Mouse (Mus musculus) embryonic facial prominence, embryonic 11.5 days (tissue): ENCODE data around the gene Ptprf. TPM values are rescaled to one million over a fixed set of nuclear protein-coding genes. Genes with fewer than 3 reads are reported as not detected.

Experiments used
- ATAC-seq: fragments of 200-750 bp; cut with Nextera tagmentation; replicated peaks from 2 replicates; pipeline ENCODE4 v1.8.0; 2017; ENCODE audit warnings: low read depth; ENCODE audit not compliant: insufficient number of reproducible peaks, low FRiP score, low TSS enrichment
- DNase-seq: peaks from one replicate; pipeline ENCODE4 v3.0.0-alpha.2; 2015; ENCODE audit warnings: low spot score
- H3K27ac ChIP-seq: fragments of 300-500 bp; sonication (generic); replicated peaks from 2 replicates; pipeline ENCODE4 v1.5.1; 2014; ENCODE audit warnings: mild to moderate bottlenecking, low read depth, low read length, control low read depth
- H3K27me3 ChIP-seq: fragments of 300-500 bp; sonication (generic); 2 replicates; pipeline ENCODE4 v1.6.1; 2014; ENCODE audit warnings: mild to moderate bottlenecking, low read length, moderate library complexity, mixed read lengths; ENCODE audit not compliant: control insufficient read depth, insufficient read depth
- H3K36me3 ChIP-seq: fragments of 300-500 bp; sonication (generic); replicated peaks from 2 replicates; pipeline ENCODE4 v1.6.1; 2014; ENCODE audit warnings: low read depth, mild to moderate bottlenecking, low read length, moderate library complexity, mixed read lengths; ENCODE audit not compliant: control insufficient read depth, insufficient read depth
- H3K4me1 ChIP-seq: fragments of 300-500 bp; sonication (generic); 2 replicates; pipeline ENCODE4 v1.6.1; 2014; ENCODE audit warnings: low read length, mixed read lengths; ENCODE audit not compliant: control insufficient read depth, insufficient read depth
- H3K4me2 ChIP-seq: fragments of 300-500 bp; sonication (generic); 2 replicates; pipeline ENCODE4 v1.6.1; 2014; ENCODE audit warnings: low read depth, mild to moderate bottlenecking, control low read depth, low read length, moderate library complexity
- H3K4me3 ChIP-seq: fragments of 300-500 bp; sonication (generic); 2 replicates; pipeline ENCODE4 v1.5.1; 2014; ENCODE audit warnings: low read depth, low read length, control low read depth
- H3K9ac ChIP-seq: fragments of 300-500 bp; sonication (generic); replicated peaks from 2 replicates; pipeline ENCODE4 v1.6.1; 2014; ENCODE audit warnings: mild to moderate bottlenecking, control low read depth, low read length
- H3K9me3 ChIP-seq: fragments of 300-500 bp; sonication (generic); replicated peaks from 2 replicates; pipeline ENCODE4 v1.6.1; 2016; ENCODE audit warnings: mild to moderate bottlenecking, low read length, inconsistent platforms, mixed read lengths; ENCODE audit not compliant: control insufficient read depth
- whole genome bisulfite sequencing: fragments of 180-500 bp; shearing (Covaris S2); extraction: QIAGEN DNeasy Blood & Tissue Kit; methylation state at CpG from one replicate; pipeline ENCODE4 v1.1.7; 2014; 5-methylcytosine and 5-hydroxymethylcytosine counted together
- polyA plus RNA-seq: library from polyadenylated mRNA; unstranded; fragments of >200 nt; fragmentation: Nextera tagmentation; extraction: Ambion mirVana; gene quantifications from 2 replicates; pipeline ENCODE4 v1.2.1, GENCODE M21; 2014

The Ptprf gene
- polyA plus RNA-seq, 1 experiment from 2014 or later = 46.3 TPM

GRCm38 (mm10) chr4:118280506-118280905, 10.7 kb downstream of the Ptprf start:
- ATAC-seq (no peak), DNase-seq (no peak)
- Histone ChIP-seq H3K36me3 (no peaks in the 10 kb centered on the region; the same call in 1 of the 2 replicates), H3K9me3 (no peaks in the 10 kb centered on the region), H3K4me1 (peaks cover 22% of the 10 kb centered on the region), H3K9ac (no peak overlapping the region), H3K4me2 (no peak overlapping the region), H3K27ac (no peak overlapping the region), H3K27me3 (no peaks in the 10 kb centered on the region), H3K4me3 (no peak overlapping the region)
- 83% methylated on average over 7 of the region's 7 CpGs for WGBS

GRCm38 (mm10) chr4:118276520-118277232, 14.5 kb downstream of the Ptprf start:
- 20% methylated on average over 9 of the region's 9 CpGs for WGBS
- ATAC-seq (peak; percentile 91), DNase-seq (peak; percentile 95)
- H3K4me1 ChIP-seq = peaks cover 24% of the 10 kb centered on the region
- peaks cover 2% of the 10 kb centered on the region; the same call in 1 of the 2 replicates for H3K36me3 ChIP-seq
- H3K4me3 ChIP-seq = no peak overlapping the region
- peak overlapping the region; percentile 60 for H3K27ac ChIP-seq
- H3K9me3 ChIP-seq = no peaks in the 10 kb centered on the region
- no peaks in the 10 kb centered on the region for H3K27me3 ChIP-seq
- H3K4me2 ChIP-seq = peak overlapping the region; percentile 20
- H3K9ac ChIP-seq = peak overlapping the region; percentile 37

- peak overlapping the region; percentile 37 for H3K9ac ChIP-seq
- peak overlapping the region; percentile 60 for H3K27ac ChIP-seq
- ATAC-seq (peak; percentile 75; the same call in 1 of the 2 replicates), DNase-seq (no peak)
- H3K9me3 ChIP-seq = no peaks in the 10 kb centered on the region
- peaks cover 2% of the 10 kb centered on the region; the same call in 1 of the 2 replicates for H3K36me3 ChIP-seq
- peaks cover 24% of the 10 kb centered on the region for H3K4me1 ChIP-seq
- peak overlapping the region; percentile 20 for H3K4me2 ChIP-seq
- WGBS = 70% methylated on average over 6 of the region's 6 CpGs
- H3K4me3 ChIP-seq = no peak overlapping the region
- H3K27me3 ChIP-seq = no peaks in the 10 kb centered on the region
Measured at GRCm38 (mm10) chr4:118275601-118276519, 15.3 kb downstream of the Ptprf start.

DNA sequence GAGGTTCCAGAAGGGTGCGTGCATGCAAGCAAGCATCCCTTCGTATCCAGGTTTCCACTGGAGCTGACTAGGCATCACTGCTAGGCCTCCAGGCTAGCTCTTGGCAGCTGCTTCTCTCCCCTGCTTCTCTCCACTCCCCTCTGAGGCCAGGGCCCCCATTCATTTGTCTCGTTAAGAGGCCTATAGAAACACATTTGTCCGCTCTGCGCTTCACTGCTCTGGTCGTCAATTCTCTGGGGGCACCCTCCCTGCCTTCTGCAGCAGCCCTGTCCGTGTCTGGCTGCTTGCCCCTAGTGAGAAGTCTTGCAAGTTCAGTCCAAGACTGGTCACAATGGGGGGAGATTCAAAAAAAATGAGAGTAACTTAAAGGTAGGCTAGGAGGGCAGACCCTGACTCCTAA, 16.7 kb downstream of the Ptprf start:
- Histone ChIP-seq H3K4me2 (no peak overlapping the region), H3K36me3 (peaks cover 2% of the 10 kb centered on the region), H3K27ac (no peak overlapping the region; the same call in 1 of the 2 replicates), H3K9me3 (no peaks in the 10 kb centered on the region), H3K9ac (no peak overlapping the region), H3K4me1 (peaks cover 21% of the 10 kb centered on the region), H3K27me3 (no peaks in the 10 kb centered on the region), H3K4me3 (no peak overlapping the region)
- DNase-seq = no peak
- ATAC-seq = no peak
- WGBS = 49% methylated on average over 7 of the region's 7 CpGs

DNA sequence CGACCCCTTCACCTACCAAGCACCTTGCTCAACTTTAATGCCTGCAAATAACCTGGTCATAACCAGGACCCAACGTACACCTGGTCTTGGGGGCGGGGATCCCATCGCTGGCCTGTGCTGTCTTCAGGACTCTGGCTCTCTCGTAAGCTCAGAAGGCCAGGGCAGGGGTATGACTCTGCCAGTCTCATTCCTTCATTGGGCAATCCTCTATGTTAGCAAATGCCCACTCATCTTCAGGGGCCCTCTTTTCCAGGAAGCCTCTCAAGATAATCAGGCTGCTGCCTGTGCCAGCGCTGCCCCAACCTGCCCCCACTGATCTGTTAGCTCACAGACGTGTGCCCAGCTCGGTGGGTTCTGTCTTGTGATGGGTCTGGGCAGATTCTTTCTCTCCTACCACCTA, 17.2 kb downstream of the Ptprf start:
- no peaks in the 10 kb centered on the region for H3K9me3 ChIP-seq
- peaks cover 2% of the 10 kb centered on the region for H3K36me3 ChIP-seq
- 77% methylated on average over 8 of the region's 8 CpGs for WGBS
- no peak overlapping the region; the same call in 1 of the 2 replicates for H3K27ac ChIP-seq
- no peak overlapping the region for H3K4me3 ChIP-seq
- ATAC-seq (no peak), DNase-seq (no peak)
- H3K27me3 ChIP-seq = no peaks in the 10 kb centered on the region
- H3K4me2 ChIP-seq = no peak overlapping the region
- H3K4me1 ChIP-seq = peaks cover 21% of the 10 kb centered on the region
- H3K9ac ChIP-seq = no peak overlapping the region

GRCm38 (mm10) chr4:118273545-118273944, 17.7 kb downstream of the Ptprf start:
- Histone ChIP-seq H3K27ac (no peak overlapping the region), H3K36me3 (peaks cover 5% of the 10 kb centered on the region), H3K4me2 (no peak overlapping the region), H3K4me1 (peaks cover 21% of the 10 kb centered on the region), H3K9me3 (no peaks in the 10 kb centered on the region), H3K9ac (no peak overlapping the region), H3K27me3 (no peaks in the 10 kb centered on the region), H3K4me3 (no peak overlapping the region)
- WGBS = 40% methylated on average over 5 of the region's 5 CpGs
- no peak for ATAC-seq
- DNase-seq = no peak

- peaks cover 21% of the 10 kb centered on the region for H3K4me1 ChIP-seq
- 0 out of 2 replicates have a peak overlapping the region, but pooled peaks have one; percentile 5 for H3K27ac ChIP-seq
Measured at GRCm38 (mm10) chr4:118272871-118273270, 18.3 kb downstream of the Ptprf start.

More at GRCm38 (mm10) chr4:118272871-118273270, 18.3 kb downstream of the Ptprf start:
- H3K4me3 ChIP-seq = no peak overlapping the region
- no peak overlapping the region for H3K9ac ChIP-seq
- WGBS = 85% methylated on average over 3 of the region's 3 CpGs
- ATAC-seq = no peak
- no peak for DNase-seq
- H3K9me3 ChIP-seq = no peaks in the 10 kb centered on the region
- H3K36me3 ChIP-seq = peaks cover 5% of the 10 kb centered on the region
- H3K27me3 ChIP-seq = no peaks in the 10 kb centered on the region
- no peak overlapping the region for H3K4me2 ChIP-seq
